Mouse (Mus musculus): ENCODE results near the gene 1700001F09Rik. TPM values are rescaled to one million over a fixed set of nuclear protein-coding genes. Genes with fewer than 3 reads are reported as not detected.

Gene 1700001F09Rik
- polyA plus RNA-seq, 1 experiment from 2014 or later, result not detected

Other genes starting within 250 kb of the 1700001F09Rik start
- not detected in 2 replicates for gene Gm8104, start 247.2 kb downstream of the 1700001F09Rik start, polyA plus RNA-seq (2016; fragmentation: Nextera tagmentation; extraction: Ambion mirVana)
- gene Gm7233, start 167.9 kb downstream of the 1700001F09Rik start, polyA plus RNA-seq (2016; fragmentation: Nextera tagmentation; extraction: Ambion mirVana), result 0.09 TPM in 1 of 2 replicates, not detected in the other
- not detected in 2 replicates for gene Gm8122, start 112.5 kb downstream of the 1700001F09Rik start, polyA plus RNA-seq (2016; fragmentation: Nextera tagmentation; extraction: Ambion mirVana)
- gene Gm8126, start 89.2 kb downstream of the 1700001F09Rik start, polyA plus RNA-seq (2016; fragmentation: Nextera tagmentation; extraction: Ambion mirVana), result not detected in 2 replicates
- gene Gm9732, start 72.8 kb downstream of the 1700001F09Rik start, polyA plus RNA-seq (2016; fragmentation: Nextera tagmentation; extraction: Ambion mirVana), result not detected in 2 replicates
- gene Gm8127, start 54.0 kb downstream of the 1700001F09Rik start, polyA plus RNA-seq (2016; fragmentation: Nextera tagmentation; extraction: Ambion mirVana), result not detected in 2 replicates
- not detected in 2 replicates for gene Gm8138, start 68.5 kb upstream of the 1700001F09Rik start, polyA plus RNA-seq (2016; fragmentation: Nextera tagmentation; extraction: Ambion mirVana)
- not detected in 2 replicates for gene Gm5799, start 195.8 kb upstream of the 1700001F09Rik start, polyA plus RNA-seq (2016; fragmentation: Nextera tagmentation; extraction: Ambion mirVana)
- gene Gm17654, start 231.3 kb upstream of the 1700001F09Rik start, polyA plus RNA-seq (2016; fragmentation: Nextera tagmentation; extraction: Ambion mirVana), result not detected in 2 replicates

Data from heart, embryonic 12.5 days (tissue).